Mouse (Mus musculus) testis, adult 2 months (tissue): ENCODE measurements around the gene Gm12830.

Source experiments
- CTCF ChIP-seq: fragments of 200-500 bp; IDR thresholded peaks from 2 replicates; pipeline ENCODE4 v1.5.1; 2012; ENCODE audit warnings: low read depth, mild to moderate bottlenecking, inconsistent platforms, low read length, moderate library complexity; ENCODE audit not compliant: control insufficient read depth, insufficient read depth, insufficient replicate concordance
- POLR2A ChIP-seq: fragments of 200-500 bp; IDR thresholded peaks from 2 replicates; pipeline ENCODE4 v1.6.1; 2012; ENCODE audit warnings: low read depth, mild to moderate bottlenecking, inconsistent platforms, low read length, moderate library complexity; ENCODE audit not compliant: control insufficient read depth

- TF ChIP-seq POLR2A (no peak), CTCF (no peak)
Measured at GRCm38 (mm10) chr4:114804096-114804495, 17.4 kb upstream of the Gm12830 start.
